Mouse (Mus musculus) kidney, adult 2 months (tissue): Measurements from ENCODE around the gene OR5BS1P.

ENCODE experiments used
- CTCF ChIP-seq: fragments of 200-500 bp; conservative IDR thresholded peaks from 2 replicates; pipeline ENCODE4 v1.5.1; 2011; ENCODE audit warnings: low read depth, mild to moderate bottlenecking, control low read depth, low read length, moderate library complexity, mixed read lengths; ENCODE audit not compliant: insufficient read depth, insufficient read length
- POLR2A ChIP-seq: fragments of 200-500 bp; IDR thresholded peaks from one replicate; pipeline ENCODE4 v1.6.1; 2011; ENCODE audit warnings: low read depth, low read length, control low read depth

DNA sequence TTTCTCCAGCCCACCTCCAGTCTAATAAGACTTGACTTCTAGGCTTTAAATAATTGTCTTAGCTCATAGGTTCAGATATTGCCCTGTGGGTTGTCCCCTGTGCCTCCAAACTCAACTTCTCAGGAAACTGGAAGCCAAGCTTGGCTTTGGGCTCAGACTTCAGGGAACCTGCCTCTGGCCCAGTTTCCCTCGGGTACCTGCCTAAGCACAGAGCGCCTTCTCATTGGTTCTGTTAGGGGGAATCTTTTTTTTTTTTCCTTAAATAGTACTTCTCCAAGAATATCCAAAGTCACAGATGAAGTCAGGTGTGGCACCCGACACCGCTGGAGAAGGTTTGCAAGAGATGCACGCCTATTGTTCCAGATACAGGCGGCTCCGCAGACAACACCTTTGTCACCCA, 17.4 kb upstream of the OR5BS1P start, which contains the start of gene Olfr281:
- no peak for TF ChIP-seq CTCF
- TF ChIP-seq POLR2A = no peak
